Mouse (Mus musculus) kidney, embryonic 14.5 days (tissue): ENCODE results near the gene Hoxc8. TPM values are rescaled to one million over a fixed set of nuclear protein-coding genes. Genes with fewer than 3 reads are reported as not detected.
A peak's percentile ranks its signal among the peaks of the same experiment; 100 is the strongest.

ENCODE experiments used
- ATAC-seq: fragments of 200-750 bp; cut with Nextera tagmentation; 2 replicates; pipeline ENCODE4 v1.8.0; 2017; ENCODE audit warnings: moderate number of reproducible peaks, mild to moderate bottlenecking, moderate TSS enrichment, moderate library complexity; ENCODE audit not compliant: low FRiP score, low TSS enrichment
- H3K27ac ChIP-seq: fragments of 300-500 bp; sonication (generic); 2 replicates; pipeline ENCODE4 v1.5.1; 2014; ENCODE audit warnings: low read depth, mild to moderate bottlenecking, low read length, moderate library complexity, mixed read lengths
- H3K27me3 ChIP-seq: fragments of 300-500 bp; sonication (generic); 2 replicates; pipeline ENCODE4 v1.6.1; 2014; ENCODE audit warnings: mild to moderate bottlenecking, low read length; ENCODE audit not compliant: control insufficient read depth, insufficient read depth
- H3K36me3 ChIP-seq: fragments of 300-500 bp; sonication (generic); 2 replicates; pipeline ENCODE4 v1.6.1; 2014; ENCODE audit warnings: low read length, mixed read lengths; ENCODE audit not compliant: control insufficient read depth, insufficient read depth
- H3K4me1 ChIP-seq: fragments of 300-500 bp; sonication (generic); 2 replicates; pipeline ENCODE4 v1.6.1; 2014; ENCODE audit warnings: low read length, mixed read lengths; ENCODE audit not compliant: control insufficient read depth, insufficient read depth
- H3K4me2 ChIP-seq: fragments of 300-500 bp; sonication (generic); replicated peaks from 2 replicates; pipeline ENCODE4 v1.6.1; 2014; ENCODE audit warnings: low read depth, mild to moderate bottlenecking, low read length
- H3K4me3 ChIP-seq: fragments of 300-500 bp; sonication (generic); 2 replicates; pipeline ENCODE4 v1.5.1; 2014; ENCODE audit warnings: mild to moderate bottlenecking, low read length
- H3K9ac ChIP-seq: fragments of 300-500 bp; sonication (generic); 2 replicates; pipeline ENCODE4 v1.6.1; 2014; ENCODE audit warnings: low read depth, mild to moderate bottlenecking, low read length, moderate library complexity
- H3K9me3 ChIP-seq: fragments of 300-500 bp; sonication (generic); 2 replicates; pipeline ENCODE4 v1.6.1; 2016; ENCODE audit warnings: low read length; ENCODE audit not compliant: control insufficient read depth
- WGBS: fragments of 180-500 bp; shearing (Covaris S2); extraction: QIAGEN DNeasy Blood & Tissue Kit; methylation state at CpG from one replicate; pipeline ENCODE4 v1.1.7; 2014; 5-methylcytosine and 5-hydroxymethylcytosine counted together
- microRNA counts: library from miRNA; unstranded; fragments of <30 nt; microRNA quantifications from one replicate; lab custom pipeline; 2017
- microRNA-seq: library from miRNA; unstranded; fragments of <30 nt; microRNA quantifications from one replicate; pipeline ENCODE4, GENCODE M21; 2016
- polyA plus RNA-seq: library from polyadenylated mRNA; unstranded; fragments of >200 nt; fragmentation: Nextera tagmentation; extraction: Ambion mirVana; gene quantifications from 2 replicates; pipeline ENCODE4 v1.2.1, GENCODE M21; 2014

Hoxc8 gene
- polyA plus RNA-seq, 1 experiment from 2014 or later: 12.6 TPM

DNA sequence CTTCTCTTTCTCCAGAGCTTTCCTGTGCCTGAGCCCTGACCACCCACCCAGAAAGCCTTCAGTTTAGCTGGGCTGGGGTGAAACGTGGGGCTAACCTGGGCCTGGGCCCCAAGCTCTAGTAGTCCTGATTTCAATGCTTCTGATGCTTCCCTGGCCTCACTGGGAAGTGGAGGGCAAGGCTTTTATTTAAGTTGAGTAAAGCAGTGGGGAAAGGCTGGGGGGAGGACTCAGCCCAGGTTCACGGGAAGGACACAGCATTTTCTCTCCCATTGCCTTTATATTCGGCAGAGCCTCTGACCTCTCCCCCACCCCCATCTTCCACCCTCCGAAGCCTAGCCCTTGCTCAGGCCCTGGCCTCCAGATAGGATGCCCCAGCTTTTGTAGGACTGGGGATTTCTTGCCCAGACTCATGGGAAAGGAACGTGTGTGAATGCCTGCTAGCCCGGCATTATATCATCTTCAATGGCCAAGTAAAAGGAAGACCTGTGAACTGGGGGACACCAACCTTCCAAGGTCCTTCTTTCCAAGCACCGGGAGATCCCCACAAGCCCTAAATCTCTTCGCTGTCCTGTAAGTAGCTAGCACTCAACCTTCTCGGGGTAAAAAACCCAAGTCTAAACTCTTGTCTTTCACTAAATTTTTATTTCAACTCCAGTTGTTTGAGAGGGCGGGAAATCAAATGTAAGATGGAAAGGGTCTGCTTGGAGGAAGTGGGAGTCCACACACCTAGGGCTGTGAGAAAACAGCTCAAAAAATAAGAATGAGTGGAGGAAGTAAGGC, 48.5 kb downstream of the Hoxc8 start:
- no peaks in the 10 kb centered on the region; the same call in 1 of the 2 replicates for H3K27me3 ChIP-seq
- peak overlapping the region; percentile 24; the same call in 1 of the 2 replicates for H3K27ac ChIP-seq
- H3K4me1 ChIP-seq: peaks cover 63% of the 10 kb centered on the region
- no peaks in the 10 kb centered on the region for H3K9me3 ChIP-seq
- H3K9ac ChIP-seq: 0 out of 2 replicates have a peak overlapping the region, but pooled peaks have one; percentile 14
- no peak overlapping the region for H3K4me3 ChIP-seq
- no peak for ATAC-seq
- H3K36me3 ChIP-seq: no peaks in the 10 kb centered on the region
- WGBS: 25% methylated on average over 10 of the region's 10 CpGs
- H3K4me2 ChIP-seq: 0 out of 2 replicates have a peak overlapping the region, but pooled peaks have one; percentile 10

DNA sequence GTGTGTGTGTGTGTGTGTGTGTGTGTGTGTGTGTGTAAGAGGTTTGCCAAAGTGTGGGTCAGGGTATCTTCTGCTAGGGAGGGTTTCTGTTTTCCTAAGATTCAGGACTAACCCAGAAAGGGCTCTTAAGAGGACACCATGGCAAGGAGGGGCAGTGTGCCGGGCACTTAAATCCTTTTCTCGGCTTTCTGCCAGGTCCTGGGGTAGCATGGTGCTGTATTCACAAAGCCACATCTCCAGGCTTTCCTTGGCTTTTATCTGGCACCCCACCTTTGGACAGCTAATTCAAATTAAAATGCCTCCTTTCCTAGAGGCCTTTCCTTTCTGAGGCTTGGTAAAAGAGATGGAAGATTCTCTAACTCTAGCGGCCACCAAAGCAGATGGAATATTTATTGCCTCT, 49.2 kb downstream of the Hoxc8 start:
- Histone ChIP-seq H3K27ac (0 out of 2 replicates have a peak overlapping the region, but pooled peaks have one; percentile 24), H3K9ac (0 out of 2 replicates have a peak overlapping the region, but pooled peaks have one; percentile 25), H3K36me3 (no peaks in the 10 kb centered on the region), H3K4me2 (no peak overlapping the region), H3K4me3 (no peak overlapping the region), H3K27me3 (no peaks in the 10 kb centered on the region; the same call in 1 of the 2 replicates), H3K4me1 (peaks cover 57% of the 10 kb centered on the region), H3K9me3 (no peaks in the 10 kb centered on the region)
- ATAC-seq: no peak
- WGBS: 21% methylated on average over 3 of the region's 3 CpGs

DNA sequence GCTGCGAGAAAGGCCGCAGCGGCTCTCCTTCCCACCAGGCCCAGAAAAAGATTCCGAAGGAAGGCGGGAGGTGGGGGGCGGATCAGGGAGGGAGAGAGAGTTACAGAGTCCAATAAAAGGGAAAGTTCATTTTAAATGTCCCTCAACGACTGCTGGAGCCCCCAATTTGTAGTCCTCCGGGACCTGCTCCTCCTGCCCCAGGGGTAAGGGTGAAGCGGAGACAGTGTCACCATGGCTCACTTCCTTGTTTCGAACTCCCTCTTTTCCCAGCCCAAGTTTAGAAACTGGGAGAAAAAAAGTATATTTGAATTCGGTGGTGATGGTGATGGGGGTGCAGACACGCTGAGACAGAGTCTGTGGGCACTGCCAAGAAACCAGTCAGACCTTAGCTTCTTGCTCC, 50.2 kb downstream of the Hoxc8 start:
- Histone ChIP-seq H3K4me1 (peaks cover 52% of the 10 kb centered on the region), H3K36me3 (no peaks in the 10 kb centered on the region), H3K27ac (peak overlapping the region; percentile 39), H3K4me2 (peak overlapping the region; percentile 16; the same call in 1 of the 2 replicates), H3K9ac (peak overlapping the region; percentile 40; the same call in 1 of the 2 replicates), H3K9me3 (no peaks in the 10 kb centered on the region), H3K27me3 (no peaks in the 10 kb centered on the region; the same call in 1 of the 2 replicates), H3K4me3 (0 out of 2 replicates have a peak overlapping the region, but pooled peaks have one; percentile 6)
- 23% methylated on average over 12 of the region's 12 CpGs for whole genome bisulfite sequencing
- no peak for ATAC-seq

GRCm38 (mm10) chr15:103041613-103042012, 51.2 kb downstream of the Hoxc8 start:
- Histone ChIP-seq H3K4me1 (peaks cover 44% of the 10 kb centered on the region), H3K36me3 (no peaks in the 10 kb centered on the region), H3K9me3 (no peaks in the 10 kb centered on the region), H3K4me2 (no peak overlapping the region), H3K9ac (no peak overlapping the region), H3K27ac (no peak overlapping the region; the same call in 1 of the 2 replicates), H3K4me3 (no peak overlapping the region), H3K27me3 (no peaks in the 10 kb centered on the region; the same call in 1 of the 2 replicates)
- WGBS: 23% methylated on average over 5 of the region's 5 CpGs
- ATAC-seq: no peak

- H3K4me3 ChIP-seq: no peak overlapping the region
- H3K27me3 ChIP-seq: no peaks in the 10 kb centered on the region; the same call in 1 of the 2 replicates
- peaks cover 44% of the 10 kb centered on the region for H3K4me1 ChIP-seq
- no peak overlapping the region for H3K9ac ChIP-seq
- WGBS: 15% methylated on average over 1 of the region's 1 CpGs
- ATAC-seq: no peak
- H3K27ac ChIP-seq: no peak overlapping the region
- no peaks in the 10 kb centered on the region for H3K36me3 ChIP-seq
- no peak overlapping the region for H3K4me2 ChIP-seq
- H3K9me3 ChIP-seq: no peaks in the 10 kb centered on the region
Observed at GRCm38 (mm10) chr15:103042209-103042608, 51.8 kb downstream of the Hoxc8 start.

MicroRNAs within 50 kb of the gene (microRNA counts, 519-probe panel; counts per million panel counts)
- microRNA mmu-miR-615-3p (lab: Ali Mortazavi, UCI) (not detected), microRNA mmu-miR-615-5p (lab: Ali Mortazavi, UCI) (not detected)

Small RNAs within 50 kb of the gene (microRNA-seq; reads per million reads assigned to microRNA genes)
- 2,633 reads per million, percentile 86 among the genes with 10 or more reads in this experiment for gene Mir196a-2
- 6,683 reads per million, percentile 92 among the genes with 10 or more reads in this experiment for gene Mir615

Other genes starting within 250 kb of the Hoxc8 start
- gene Hoxc13, start 69.5 kb upstream of the Hoxc8 start, polyA plus RNA-seq: not detected in 2 replicates
- not detected in 2 replicates for gene Hoxc12, start 53.9 kb upstream of the Hoxc8 start, polyA plus RNA-seq
- 2.9 and 4.4 TPM in 2 replicates for gene Hoxc11, start 36.2 kb upstream of the Hoxc8 start, polyA plus RNA-seq
- 62.9 and 64.5 TPM in 2 replicates for gene Hoxc10, start 23.8 kb upstream of the Hoxc8 start, polyA plus RNA-seq
- gene Hoxc5, start 23.2 kb upstream of the Hoxc8 start, polyA plus RNA-seq: 5.1 and 5.8 TPM in 2 replicates
- 10.3 and 10.7 TPM in 2 replicates for gene Hoxc9, start 14.2 kb upstream of the Hoxc8 start, polyA plus RNA-seq
- 12.3 and 16.1 TPM in 2 replicates for gene Hoxc6, start 7.7 kb downstream of the Hoxc8 start, polyA plus RNA-seq
- 7.4 and 8.6 TPM in 2 replicates for gene Hoxc4, start 28.3 kb downstream of the Hoxc8 start, polyA plus RNA-seq
- gene Smug1, start 176.5 kb downstream of the Hoxc8 start, polyA plus RNA-seq: 11.5 and 19.5 TPM in 2 replicates
- gene Cbx5, start 249.2 kb downstream of the Hoxc8 start, polyA plus RNA-seq: 146 and 161 TPM in 2 replicates
- gene Hnrnpa1, start 249.8 kb downstream of the Hoxc8 start, polyA plus RNA-seq: 1,180 and 1,314 TPM in 2 replicates